Mouse (Mus musculus) kidney, postnatal 4 days (tissue): ENCODE measurements at regions not wholly inside any gene's neighbourhood (a gene's known extent, or its start where the extent isn't known, plus 50 kb on each side); places are given as distances from the start of the nearest gene placed in this dataset.
"Not testable (repeated sequence)": the region's sequence is repeated elsewhere in the genome, so short reads cannot be mapped to it uniquely, and the experiment has no call there.

Experiments used
- DNase-seq, 2 experiments: peaks; one replicate each; pipeline ENCODE4 v3.0.0; 2021; ENCODE audit warnings: mixed read lengths in 2 of 2

DNA sequence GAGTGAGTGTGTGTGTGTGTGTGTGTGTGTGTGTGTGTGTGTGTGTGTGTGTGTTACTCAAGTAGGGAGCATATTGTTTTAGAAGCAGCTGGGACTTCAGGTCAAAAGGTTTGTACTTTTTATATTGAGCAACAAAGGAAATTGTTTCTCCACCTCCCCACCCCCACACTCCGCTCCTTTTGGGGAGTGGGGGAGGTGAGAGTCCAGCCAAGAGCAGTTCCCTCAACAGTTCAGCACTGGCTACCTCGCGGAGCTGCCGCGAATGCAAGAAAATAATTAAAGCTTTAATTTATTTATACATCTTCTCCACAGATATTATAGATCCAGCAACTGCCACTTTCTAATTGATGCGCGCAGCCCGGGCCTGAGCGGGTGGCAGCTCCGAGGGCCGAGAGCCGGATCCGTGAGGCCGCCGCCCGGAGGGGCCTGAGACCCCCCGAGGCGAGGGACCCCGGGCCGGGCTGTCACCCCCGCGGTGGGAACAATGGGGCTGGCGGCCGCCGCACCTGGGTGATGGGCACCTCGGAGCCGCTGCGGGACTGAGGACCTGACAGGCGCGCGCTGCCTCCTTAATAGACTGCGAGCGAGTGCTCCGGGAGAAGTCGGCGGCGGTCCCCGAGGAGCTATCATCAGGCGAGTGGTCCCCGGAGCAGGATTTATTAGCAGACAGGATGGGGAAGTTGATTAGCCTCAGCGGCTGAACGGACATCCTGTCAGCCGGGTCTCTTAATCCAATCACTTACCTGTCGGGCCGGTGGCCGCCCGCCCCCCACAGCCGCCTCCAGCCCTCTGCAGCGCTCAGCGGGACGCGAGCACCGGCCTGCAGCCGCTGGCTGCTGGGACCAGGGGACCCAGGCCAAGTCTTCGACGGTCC lies 124.4 kb downstream of the Melk start:
- DNase-seq = peak; percentile 26 to 29

- DNase-seq = peak; percentile 69 to 74
Observed at GRCm38 (mm10) chr4:44434593-44434992, 133.9 kb downstream of the Melk start.

DNA sequence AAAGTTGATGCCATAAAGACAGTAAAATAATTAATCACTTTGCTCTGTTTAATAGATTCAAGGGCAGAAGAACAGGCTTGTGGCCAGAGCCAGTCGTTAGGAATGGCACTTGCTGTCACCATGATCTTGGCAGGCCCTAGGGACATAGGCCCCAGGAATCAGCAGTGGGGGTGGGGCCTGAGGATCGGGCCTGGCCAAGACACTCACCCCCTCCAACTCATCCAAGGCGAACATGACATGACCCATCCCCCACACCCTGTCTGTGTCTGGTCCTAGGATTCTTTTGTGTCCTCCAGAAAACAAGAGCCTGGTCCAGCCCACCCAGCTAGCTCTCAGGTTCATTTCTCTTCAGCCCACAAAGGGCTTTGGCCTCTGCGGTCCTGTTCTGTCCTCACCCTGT lies 144.8 kb downstream of the Melk start:
- DNase-seq = no peak

DNA sequence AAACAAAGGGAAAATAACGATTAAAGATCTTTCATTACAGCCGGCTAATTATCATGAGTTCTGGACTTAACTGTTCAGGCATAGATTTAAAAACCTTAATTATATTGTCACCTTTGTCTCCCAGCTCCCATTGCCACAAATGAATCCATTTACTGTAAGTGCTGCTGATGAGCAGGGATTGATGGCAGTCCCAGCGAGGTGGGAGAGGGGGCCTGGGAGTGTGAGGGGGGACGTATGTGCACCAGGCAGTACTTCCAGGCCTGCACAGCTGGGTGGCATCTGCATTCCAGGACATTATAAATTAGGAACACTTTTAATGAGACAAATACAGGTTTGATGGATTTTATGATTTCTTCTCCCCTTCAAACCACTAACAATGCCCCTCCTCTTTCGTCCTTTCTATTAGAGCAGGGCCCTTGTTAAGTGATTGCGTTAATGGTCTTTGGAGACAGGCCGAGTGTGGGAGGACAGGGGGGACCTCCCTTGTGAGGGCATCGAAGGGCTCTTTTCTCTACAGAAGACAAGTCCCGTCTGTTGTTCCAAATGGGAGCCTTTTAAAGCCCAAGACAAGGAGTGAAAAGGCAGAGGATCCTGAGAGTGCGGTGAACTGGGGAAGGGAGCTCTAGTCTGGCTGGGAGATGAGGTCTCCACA lies 150.3 kb downstream of the Melk start:
- peak; percentile 25 to 35 for DNase-seq

DNA sequence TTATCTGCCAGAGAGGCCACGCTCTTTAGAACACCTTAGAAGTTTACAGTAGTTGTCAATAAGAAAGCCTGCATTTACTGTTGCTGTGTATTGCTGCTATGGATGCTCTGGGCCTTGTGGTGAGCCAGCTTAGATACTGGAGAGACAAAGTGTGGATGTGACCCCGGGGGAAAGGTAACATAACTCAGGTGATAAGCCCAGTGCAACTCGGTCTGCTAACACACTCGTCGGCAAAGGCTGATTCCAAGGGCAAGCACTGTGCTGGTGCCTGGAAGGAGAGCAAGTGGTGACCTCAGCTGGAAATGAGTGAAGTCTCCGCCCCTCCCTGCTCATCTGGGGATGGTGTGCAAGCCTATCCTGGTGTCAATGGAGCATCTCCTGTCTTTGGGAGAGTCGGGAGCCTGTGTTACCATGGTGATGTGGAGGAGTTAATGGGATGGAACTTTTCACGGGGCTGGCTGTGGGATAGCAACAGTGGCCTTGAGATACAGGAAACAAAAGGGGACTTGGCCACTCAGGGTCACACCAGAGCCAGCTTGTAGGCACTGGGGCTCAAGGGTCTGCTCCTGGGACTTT lies 151.5 kb downstream of the Melk start:
- DNase-seq = peak; percentile 5

DNA sequence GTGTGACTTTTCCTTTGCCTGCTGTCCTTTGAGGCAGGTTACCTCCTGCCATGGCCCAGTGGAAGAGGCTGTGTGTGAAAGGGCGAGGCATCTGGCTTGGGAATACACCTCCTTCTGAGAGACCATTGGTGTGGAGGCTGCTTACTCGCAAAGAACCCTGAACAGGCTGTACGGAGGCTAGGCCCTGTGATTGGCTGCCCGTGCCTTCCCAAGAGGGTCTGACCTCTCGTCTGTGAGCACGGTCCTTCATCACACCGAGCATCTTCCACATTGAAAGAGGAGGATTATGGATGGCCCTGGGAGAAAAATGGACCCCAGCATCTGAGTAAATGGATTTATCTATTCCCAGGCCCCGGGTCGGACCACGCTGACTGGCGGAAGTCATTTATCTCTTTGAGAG lies 152.9 kb downstream of the Melk start:
- DNase-seq = no peak

- DNase-seq = no peak
Observed at GRCm38 (mm10) chr4:44455851-44456250, 155.2 kb downstream of the Melk start.

DNA sequence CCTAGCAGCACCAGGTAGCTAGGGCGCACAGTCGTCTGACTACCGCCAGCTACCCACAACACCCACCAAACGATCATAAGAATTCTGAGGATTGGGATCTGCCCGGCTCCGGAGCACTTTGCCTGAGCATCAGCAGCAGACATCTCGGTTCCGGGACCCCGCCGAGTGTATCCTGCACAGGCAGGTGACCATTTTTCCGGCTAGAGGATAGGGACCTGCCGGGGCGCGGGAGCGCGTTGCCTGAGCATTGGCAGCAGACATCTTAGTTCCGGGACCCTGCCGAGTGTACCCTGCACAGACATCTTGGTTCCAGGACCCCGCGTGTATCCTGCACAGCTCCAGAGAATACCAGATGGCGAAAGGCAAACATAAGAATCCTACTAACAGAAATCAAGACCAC lies 172.8 kb downstream of the Melk start:
- DNase-seq = not testable (repeated sequence)
